Mouse (Mus musculus): ENCODE data around the gene Camkk1. TPM values are rescaled to one million over a fixed set of nuclear protein-coding genes. Genes with fewer than 3 reads are reported as not detected.

The Camkk1 gene
- 3.2 and 3.5 TPM in 2 replicates for polyA plus RNA-seq (2014; fragmentation: Nextera tagmentation; extraction: Ambion mirVana)

GRCm38 (mm10) chr11:73018471-73019146, at the start of gene Camkk1:
Camkk1 (plus strand) TSS chr11:73019008.
- TF ChIP-seq CTCF (IDR thresholded peaks at IDR 0.05; ENCODE audit: low read depth), result no peak
- 0 out of 2 replicates have a peak, but pooled peaks cover 2% of the 10 kb centered on the region for H3K4me1 ChIP-seq (ENCODE audit: insufficient read depth)
- H3K4me2 ChIP-seq, result peak within 1 kb of the TSS; percentile 99
- peak within 1 kb of the TSS; percentile 57 for H3K9ac ChIP-seq
- H3K9me3 ChIP-seq (ENCODE audit: low read depth, low read length), result no peaks in the 10 kb centered on the region
- H3K27me3 ChIP-seq (ENCODE audit: insufficient read depth, low read length), result peaks cover 24% of the 10 kb centered on the region
- H3K36me3 ChIP-seq (ENCODE audit: insufficient read depth), result no peaks in the 10 kb centered on the region
- DNase-seq, result peak; percentile 95
- WGBS, result under 1% methylated on average over 57 of the region's 57 CpGs
- no peak within 1 kb of the TSS for H3K27ac ChIP-seq (ENCODE audit: low read depth)
- peak within 1 kb of the TSS; percentile 70 for H3K4me3 ChIP-seq (ENCODE audit: low read depth, low read length)
- peak; percentile 97 for ATAC-seq (ENCODE audit: insufficient read depth)

- H3K4me2 ChIP-seq, result no peak overlapping the region
- WGBS, result 81% methylated on average over 13 of the region's 13 CpGs
- H3K4me1 ChIP-seq (ENCODE audit: insufficient read depth), result no peaks in the 10 kb centered on the region
- DNase-seq (no peak), ATAC-seq (ENCODE audit: insufficient read depth) (no peak)
- H3K36me3 ChIP-seq (ENCODE audit: insufficient read depth), result no peaks in the 10 kb centered on the region
- TF ChIP-seq CTCF (IDR thresholded peaks at IDR 0.05; ENCODE audit: low read depth), result no peak
- H3K27ac ChIP-seq (ENCODE audit: low read depth), result no peak overlapping the region
- H3K9ac ChIP-seq, result no peak overlapping the region
- H3K9me3 ChIP-seq (ENCODE audit: low read depth, low read length), result no peaks in the 10 kb centered on the region
- no peaks in the 10 kb centered on the region; the same call in 1 of the 2 replicates for H3K27me3 ChIP-seq (ENCODE audit: insufficient read depth, low read length)
- no peak overlapping the region for H3K4me3 ChIP-seq (ENCODE audit: low read depth, low read length)
Measured at GRCm38 (mm10) chr11:72974995-72975503, 43.8 kb upstream of the Camkk1 start.

GRCm38 (mm10) chr11:72982516-72982915, 36.3 kb upstream of the Camkk1 start:
- ATAC-seq (ENCODE audit: insufficient read depth) (no peak), DNase-seq (no peak)
- TF ChIP-seq CTCF (IDR thresholded peaks at IDR 0.05; ENCODE audit: low read depth), result no peak
- no peaks in the 10 kb centered on the region; the same call in 1 of the 2 replicates for H3K27me3 ChIP-seq (ENCODE audit: insufficient read depth, low read length)
- no peaks in the 10 kb centered on the region for H3K36me3 ChIP-seq (ENCODE audit: insufficient read depth)
- H3K27ac ChIP-seq (ENCODE audit: low read depth), result no peak overlapping the region
- no peaks in the 10 kb centered on the region for H3K4me1 ChIP-seq (ENCODE audit: insufficient read depth)
- 85% methylated on average over 9 of the region's 9 CpGs for WGBS
- no peak overlapping the region for H3K4me2 ChIP-seq
- no peak overlapping the region for H3K4me3 ChIP-seq (ENCODE audit: low read depth, low read length)
- no peaks in the 10 kb centered on the region for H3K9me3 ChIP-seq (ENCODE audit: low read depth, low read length)
- H3K9ac ChIP-seq, result no peak overlapping the region

- no peak for ATAC-seq (ENCODE audit: insufficient read depth)
- WGBS, result 36% methylated on average over 5 of the region's 5 CpGs
- H3K9ac ChIP-seq, result no peak overlapping the region
- peak; percentile 72 for TF ChIP-seq CTCF (IDR thresholded peaks at IDR 0.05; ENCODE audit: low read depth)
- no peak overlapping the region for H3K4me2 ChIP-seq
- no peak overlapping the region for H3K27ac ChIP-seq (ENCODE audit: low read depth)
- no peaks in the 10 kb centered on the region for H3K36me3 ChIP-seq (ENCODE audit: insufficient read depth)
- DNase-seq, result peak; percentile 49
- H3K4me1 ChIP-seq (ENCODE audit: insufficient read depth), result no peaks in the 10 kb centered on the region
- no peak overlapping the region for H3K4me3 ChIP-seq (ENCODE audit: low read depth, low read length)
- no peaks in the 10 kb centered on the region for H3K9me3 ChIP-seq (ENCODE audit: low read depth, low read length)
- H3K27me3 ChIP-seq (ENCODE audit: insufficient read depth, low read length), result no peaks in the 10 kb centered on the region; the same call in 1 of the 2 replicates
Measured at GRCm38 (mm10) chr11:72983283-72983682, 35.5 kb upstream of the Camkk1 start.

GRCm38 (mm10) chr11:72986745-72987144, 32.1 kb upstream of the Camkk1 start:
- Histone ChIP-seq H3K27me3 (ENCODE audit: insufficient read depth, low read length) (no peaks in the 10 kb centered on the region), H3K9me3 (ENCODE audit: low read depth, low read length) (no peaks in the 10 kb centered on the region), H3K4me3 (ENCODE audit: low read depth, low read length) (no peak overlapping the region), H3K9ac (no peak overlapping the region), H3K27ac (ENCODE audit: low read depth) (no peak overlapping the region), H3K4me1 (ENCODE audit: insufficient read depth) (no peaks in the 10 kb centered on the region; the same call in 1 of the 2 replicates), H3K4me2 (no peak overlapping the region), H3K36me3 (ENCODE audit: insufficient read depth) (no peaks in the 10 kb centered on the region)
- TF ChIP-seq CTCF (IDR thresholded peaks at IDR 0.05; ENCODE audit: low read depth), result no peak
- 76% methylated on average over 5 of the region's 5 CpGs for WGBS
- no peak for DNase-seq
- no peak for ATAC-seq (ENCODE audit: insufficient read depth)

- Histone ChIP-seq H3K36me3 (ENCODE audit: insufficient read depth) (no peaks in the 10 kb centered on the region), H3K27me3 (ENCODE audit: insufficient read depth, low read length) (no peaks in the 10 kb centered on the region), H3K9me3 (ENCODE audit: low read depth, low read length) (no peaks in the 10 kb centered on the region), H3K4me1 (ENCODE audit: insufficient read depth) (no peaks in the 10 kb centered on the region; the same call in 1 of the 2 replicates), H3K4me2 (no peak overlapping the region), H3K4me3 (ENCODE audit: low read depth, low read length) (no peak overlapping the region), H3K9ac (no peak overlapping the region), H3K27ac (ENCODE audit: low read depth) (no peak overlapping the region)
- 53% methylated on average over 5 of the region's 5 CpGs for WGBS
- no peak for DNase-seq
- no peak for ATAC-seq (ENCODE audit: insufficient read depth)
- TF ChIP-seq CTCF (IDR thresholded peaks at IDR 0.05; ENCODE audit: low read depth), result no peak
Measured at GRCm38 (mm10) chr11:72987234-72987633, 31.6 kb upstream of the Camkk1 start.

- WGBS, result 49% methylated on average over 5 of the region's 5 CpGs
- no peak overlapping the region for H3K4me2 ChIP-seq
- no peaks in the 10 kb centered on the region for H3K36me3 ChIP-seq (ENCODE audit: insufficient read depth)
- DNase-seq (no peak), ATAC-seq (ENCODE audit: insufficient read depth) (no peak)
- no peak overlapping the region for H3K27ac ChIP-seq (ENCODE audit: low read depth)
- H3K4me1 ChIP-seq (ENCODE audit: insufficient read depth), result peaks cover 2% of the 10 kb centered on the region; the same call in 1 of the 2 replicates
- no peaks in the 10 kb centered on the region for H3K9me3 ChIP-seq (ENCODE audit: low read depth, low read length)
- no peak overlapping the region for H3K9ac ChIP-seq
- no peak overlapping the region for H3K4me3 ChIP-seq (ENCODE audit: low read depth, low read length)
- H3K27me3 ChIP-seq (ENCODE audit: insufficient read depth, low read length), result no peaks in the 10 kb centered on the region
- no peak for TF ChIP-seq CTCF (IDR thresholded peaks at IDR 0.05; ENCODE audit: low read depth)
Measured at GRCm38 (mm10) chr11:72987807-72988206, 31.0 kb upstream of the Camkk1 start.
